In genomic region chr12:108242243-108242745, GRCm38 (mm10) we compare ENCODE assay signal across 17 mouse cellular contexts. TPM values are rescaled to one million over a fixed set of nuclear protein-coding genes. Genes with fewer than 3 reads are reported as not detected.
DNase-seq lines count a peak whose midpoint lies in the region; ATAC-seq and TF ChIP-seq lines count a peak whose summit lies in the region.
"Had no signal": no experiment of that assay in that cellular context is flagged by ENCODE, and none has a peak within 500 bp of the region (broad histone marks: within the 10 kb centered on the region; RNA-seq: fewer than 3 reads in every experiment).

No protein-coding gene starts in this region.

- no peak overlapping the region for H3K4me3 ChIP-seq in kidney, postnatal 0 days (replicated peaks; ENCODE audit: low read depth, low read length)
- no peak overlapping the region for H3K4me3 ChIP-seq in forebrain, embryonic 14.5 days (ENCODE audit: low read depth, low read length)
- H3K4me3 ChIP-seq in hindbrain, embryonic 13.5 days, result no peak overlapping the region
- no peak overlapping the region for H3K4me3 ChIP-seq in neural tube, embryonic 13.5 days
- H3K4me3 ChIP-seq: embryonic facial prominence, embryonic 15.5 days; heart, embryonic 12.5 days; myocyte had no signal

- no peak for ATAC-seq in kidney, postnatal 0 days (replicated peaks; ENCODE audit: low FRiP score, low read depth)
- ATAC-seq in forebrain, embryonic 14.5 days, result no peak
- no peak for ATAC-seq in hindbrain, embryonic 13.5 days (ENCODE audit: low FRiP score)
- no peak for ATAC-seq in neural tube, embryonic 13.5 days (ENCODE audit: low read depth)
- ATAC-seq in megakaryocyte progenitor cell, adult 5-6 weeks (replicated peaks; ENCODE audit: poor library complexity), result no peak

- DNase-seq in kidney, postnatal 0 days (ENCODE audit: low spot score), result no peak
- no peak for DNase-seq in kidney, postnatal 10 days
- DNase-seq in forebrain, embryonic 14.5 days (ENCODE audit: low spot score), result no peak
- no peak for DNase-seq in spleen, adult 18-20 months
- DNase-seq: adrenal gland, adult 2 months; cerebellum, adult 2 months; heart, postnatal 4 days; kidney, adult 2 months; lung, embryonic 14.5 days had no signal

- H3K27ac ChIP-seq in kidney, postnatal 0 days, result no peak overlapping the region
- peak overlapping the region; percentile 87; the same call in 1 of the 2 replicates for H3K27ac ChIP-seq in forebrain, embryonic 14.5 days (ENCODE audit: low read depth, low read length)
- H3K27ac ChIP-seq in hindbrain, embryonic 13.5 days, result peak overlapping the region; percentile 93
- H3K27ac ChIP-seq in neural tube, embryonic 13.5 days (replicated peaks), result peak overlapping the region; percentile 94
- H3K27ac ChIP-seq: embryonic facial prominence, embryonic 15.5 days; macrophage had no signal

- H3K4me1 ChIP-seq in kidney, postnatal 0 days (replicated peaks; ENCODE audit: insufficient read depth, low read length), result peaks cover 69% of the 10 kb centered on the region
- peaks cover 67% of the 10 kb centered on the region for H3K4me1 ChIP-seq in forebrain, embryonic 14.5 days (ENCODE audit: control insufficient read depth, insufficient read depth, low read length)
- H3K4me1 ChIP-seq in hindbrain, embryonic 13.5 days (replicated peaks), result peaks cover 100% of the 10 kb centered on the region
- H3K4me1 ChIP-seq in neural tube, embryonic 13.5 days (replicated peaks), result peaks cover 100% of the 10 kb centered on the region

- no peaks in the 10 kb centered on the region for H3K36me3 ChIP-seq in kidney, postnatal 0 days (ENCODE audit: insufficient read depth, low read length)
- no peaks in the 10 kb centered on the region for H3K36me3 ChIP-seq in forebrain, embryonic 14.5 days (ENCODE audit: control insufficient read depth, insufficient read depth, low read length)
- no peaks in the 10 kb centered on the region for H3K36me3 ChIP-seq in hindbrain, embryonic 13.5 days
- no peaks in the 10 kb centered on the region for H3K36me3 ChIP-seq in neural tube, embryonic 13.5 days
- H3K36me3 ChIP-seq: embryonic facial prominence, embryonic 15.5 days; G1E; heart, embryonic 12.5 days had no signal

- TF ChIP-seq CTCF in kidney, postnatal 0 days (IDR thresholded peaks at IDR 0.05; ENCODE audit: low read depth), result no peak

- WGBS in kidney, postnatal 0 days, result 48% methylated on average over 20 of the region's 20 CpGs
- WGBS in forebrain, embryonic 14.5 days, result 43% methylated on average over 20 of the region's 20 CpGs
- 33% methylated on average over 20 of the region's 20 CpGs for WGBS in hindbrain, embryonic 13.5 days
- WGBS in neural tube, embryonic 13.5 days, result 34% methylated on average over 20 of the region's 20 CpGs

- no peaks in the 10 kb centered on the region for H3K9me3 ChIP-seq in kidney, postnatal 0 days (replicated peaks; ENCODE audit: low read length)
- H3K9me3 ChIP-seq in forebrain, embryonic 14.5 days (replicated peaks; ENCODE audit: control insufficient read depth, low read length), result no peaks in the 10 kb centered on the region
- H3K9me3 ChIP-seq in hindbrain, embryonic 13.5 days, result no peaks in the 10 kb centered on the region
- no peaks in the 10 kb centered on the region for H3K9me3 ChIP-seq in neural tube, embryonic 13.5 days
- H3K9me3 ChIP-seq: embryonic facial prominence, embryonic 15.5 days; heart, embryonic 12.5 days had no signal

- H3K9ac ChIP-seq in kidney, postnatal 0 days (ENCODE audit: low read depth, low read length), result no peak overlapping the region
- H3K9ac ChIP-seq in forebrain, embryonic 14.5 days (ENCODE audit: low read length), result peak overlapping the region; percentile 21; the same call in 1 of the 2 replicates
- peak overlapping the region; percentile 24; the same call in 1 of the 2 replicates for H3K9ac ChIP-seq in hindbrain, embryonic 13.5 days
- peak overlapping the region; percentile 58 for H3K9ac ChIP-seq in neural tube, embryonic 13.5 days
- H3K9ac ChIP-seq: embryonic facial prominence, embryonic 15.5 days; heart, embryonic 12.5 days; lung, embryonic 14.5 days had no signal

- H3K27me3 ChIP-seq in kidney, postnatal 0 days (ENCODE audit: insufficient read depth, low read length), result no peaks in the 10 kb centered on the region
- H3K27me3 ChIP-seq in forebrain, embryonic 14.5 days (replicated peaks; ENCODE audit: control insufficient read depth, insufficient read depth, low read length), result no peaks in the 10 kb centered on the region
- no peaks in the 10 kb centered on the region for H3K27me3 ChIP-seq in hindbrain, embryonic 13.5 days
- H3K27me3 ChIP-seq in neural tube, embryonic 13.5 days, result no peaks in the 10 kb centered on the region
- H3K27me3 ChIP-seq: embryonic facial prominence, embryonic 15.5 days; heart, embryonic 12.5 days had no signal

- peak overlapping the region; percentile 13; the same call in 1 of the 2 replicates for H3K4me2 ChIP-seq in kidney, postnatal 0 days (ENCODE audit: low read length)
- no peak overlapping the region for H3K4me2 ChIP-seq in forebrain, embryonic 14.5 days (ENCODE audit: low read length)
- H3K4me2 ChIP-seq in hindbrain, embryonic 13.5 days, result 0 out of 2 replicates have a peak overlapping the region, but pooled peaks have one; percentile 39
- H3K4me2 ChIP-seq in neural tube, embryonic 13.5 days, result 0 out of 2 replicates have a peak overlapping the region, but pooled peaks have one; percentile 1
- H3K4me2 ChIP-seq: embryonic facial prominence, embryonic 15.5 days; heart, embryonic 12.5 days; lung, embryonic 14.5 days had no signal

RNA-seq across cellular contexts. Expression of gene Ccdc85c, which starts 32.9 kb away (rescaled TPM):
- 7.2 and 7.7 TPM in 2 replicates for polyA plus RNA-seq in kidney, postnatal 0 days (2015; fragmentation: Nextera tagmentation; extraction: Ambion mirVana)
- 13.6 and 14.5 TPM in 2 replicates for polyA plus RNA-seq in forebrain, embryonic 14.5 days (2014; fragmentation: Nextera tagmentation; extraction: Ambion mirVana)
- 17.3 and 17.7 TPM in 2 replicates for polyA plus RNA-seq in hindbrain, embryonic 13.5 days (2015; fragmentation: Nextera tagmentation; extraction: Ambion mirVana)
- 14.5 and 15.8 TPM in 2 replicates for polyA plus RNA-seq in neural tube, embryonic 13.5 days (2015; fragmentation: Nextera tagmentation; extraction: Ambion mirVana)
- 0.39 and 0.64 TPM in 2 replicates for total RNA-seq in megakaryocyte progenitor cell, adult 5-6 weeks (2015)
- 0.46 and 1.6 TPM in 2 replicates for total RNA-seq in megakaryocyte progenitor cell, adult 5-6 weeks (2017)
- polyA plus RNA-seq: G1E had no signal
